Mouse (Mus musculus): ENCODE data around the gene Eng. TPM values are rescaled to one million over a fixed set of nuclear protein-coding genes. Genes with fewer than 3 reads are reported as not detected.

The Eng gene
- total RNA-seq, 2 experiments from 2014 or later = 55.3 to 60.1 TPM

- no peak for DNase-seq (ENCODE audit: low spot score in 2 of 2)
Observed at GRCm38 (mm10) chr2:32620682-32621516, 25.5 kb upstream of the Eng start.

- no peak for DNase-seq (ENCODE audit: low spot score in 2 of 2)
Observed at GRCm38 (mm10) chr2:32621517-32621859, 24.9 kb upstream of the Eng start, which contains the start of gene Ak1. Ak1 (plus strand) TSS chr2:32621758.

GRCm38 (mm10) chr2:32624111-32624748 is 22.2 kb upstream of the Eng start:
- DNase-seq (ENCODE audit: low spot score in 2 of 2) = no peak

- peak in 1 of 2 experiments; percentile 72 for DNase-seq (ENCODE audit: low spot score in 2 of 2)
Observed at GRCm38 (mm10) chr2:32625212-32625872, 21.1 kb upstream of the Eng start.

- peak in 1 of 2 experiments; percentile 60 for DNase-seq (ENCODE audit: low spot score in 2 of 2)
Observed at GRCm38 (mm10) chr2:32625873-32626694, 20.3 kb upstream of the Eng start.

GRCm38 (mm10) chr2:32627266-32628043 is 18.9 kb upstream of the Eng start:
- DNase-seq (ENCODE audit: low spot score in 2 of 2) = no peak

GRCm38 (mm10) chr2:32628044-32628550 is 18.3 kb upstream of the Eng start:
- DNase-seq (ENCODE audit: low spot score in 2 of 2) = no peak

GRCm38 (mm10) chr2:32628729-32629128 is 17.7 kb upstream of the Eng start:
- peak in 1 of 2 experiments; percentile 66 for DNase-seq (ENCODE audit: low spot score in 2 of 2)

GRCm38 (mm10) chr2:32629276-32629976 is 17.0 kb upstream of the Eng start:
- DNase-seq (ENCODE audit: low spot score in 2 of 2) = no peak

- DNase-seq (ENCODE audit: low spot score in 2 of 2) = no peak
Observed at GRCm38 (mm10) chr2:32630036-32630435, 16.4 kb upstream of the Eng start.

- DNase-seq (ENCODE audit: low spot score in 2 of 2) = no peak
Observed at GRCm38 (mm10) chr2:32631046-32631445, 15.3 kb upstream of the Eng start.

- DNase-seq (ENCODE audit: low spot score in 2 of 2) = peak in 1 of 2 experiments; percentile 80
Observed at GRCm38 (mm10) chr2:32631737-32632394, 14.5 kb upstream of the Eng start.

GRCm38 (mm10) chr2:32633660-32634059 is 12.7 kb upstream of the Eng start:
- DNase-seq (ENCODE audit: low spot score in 2 of 2) = no peak

GRCm38 (mm10) chr2:32634277-32635105 is 11.9 kb upstream of the Eng start:
- no peak for DNase-seq (ENCODE audit: low spot score in 2 of 2)

- DNase-seq (ENCODE audit: low spot score in 2 of 2) = no peak
Observed at GRCm38 (mm10) chr2:32636617-32637016, 9.8 kb upstream of the Eng start.

- peak in 1 of 2 experiments; percentile 48 for DNase-seq (ENCODE audit: low spot score in 2 of 2)
Observed at GRCm38 (mm10) chr2:32637778-32638281, 8.6 kb upstream of the Eng start.

- no peak for DNase-seq (ENCODE audit: low spot score in 2 of 2)
Observed at GRCm38 (mm10) chr2:32639632-32640031, 6.8 kb upstream of the Eng start.

- DNase-seq (ENCODE audit: low spot score in 2 of 2) = no peak
Observed at GRCm38 (mm10) chr2:32640550-32641051, 5.8 kb upstream of the Eng start.

Data from gastrocnemius, postnatal 4 days (tissue).